Mouse (Mus musculus): Measurements from ENCODE around the gene Anapc15.
A peak's percentile ranks its signal among the peaks of the same experiment; 100 is the strongest.

Gene Anapc15

DNA sequence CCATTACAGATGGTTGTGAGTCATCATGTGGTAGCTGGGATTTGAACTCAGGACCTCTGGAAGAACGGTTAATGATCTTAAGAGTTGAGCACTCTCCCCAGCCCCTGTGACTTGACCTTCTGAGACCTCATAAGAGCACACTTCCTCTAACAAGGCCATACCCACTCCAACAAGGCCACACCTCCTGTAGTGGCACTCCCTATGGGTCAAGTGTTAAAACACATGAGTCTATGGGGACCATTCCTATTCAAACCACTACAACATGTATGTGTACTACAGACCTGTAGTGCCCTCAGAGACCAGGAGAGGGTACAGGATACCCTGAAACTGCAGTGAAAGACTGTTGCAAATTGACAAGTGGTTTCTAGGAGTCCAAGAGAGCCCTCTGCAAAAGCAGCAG is 15.6 kb upstream of the Anapc15 start:
- no peak for DNase-seq (ENCODE audit: low spot score in 2 of 2)

DNA sequence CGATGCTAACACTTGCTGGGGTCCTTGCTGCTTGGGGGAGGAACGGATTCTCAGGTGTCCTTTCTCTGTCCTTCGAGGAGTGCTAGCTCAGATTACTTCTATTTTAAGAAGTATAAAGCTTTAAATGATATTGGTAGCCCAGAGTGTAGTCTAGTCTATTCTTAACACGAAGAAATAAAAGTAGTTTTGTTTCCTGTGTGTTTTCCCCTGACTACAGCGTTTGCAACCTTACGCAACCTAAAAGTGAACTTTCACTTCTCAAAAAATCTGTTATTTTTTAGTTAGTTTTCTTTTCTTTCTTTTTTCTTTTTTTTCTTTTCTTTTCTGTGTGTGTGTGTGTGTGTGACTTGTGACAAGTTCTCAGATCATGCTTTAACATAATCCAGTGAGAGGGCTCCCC is 11.8 kb upstream of the Anapc15 start:
- no peak for DNase-seq (ENCODE audit: low spot score in 2 of 2)

DNA sequence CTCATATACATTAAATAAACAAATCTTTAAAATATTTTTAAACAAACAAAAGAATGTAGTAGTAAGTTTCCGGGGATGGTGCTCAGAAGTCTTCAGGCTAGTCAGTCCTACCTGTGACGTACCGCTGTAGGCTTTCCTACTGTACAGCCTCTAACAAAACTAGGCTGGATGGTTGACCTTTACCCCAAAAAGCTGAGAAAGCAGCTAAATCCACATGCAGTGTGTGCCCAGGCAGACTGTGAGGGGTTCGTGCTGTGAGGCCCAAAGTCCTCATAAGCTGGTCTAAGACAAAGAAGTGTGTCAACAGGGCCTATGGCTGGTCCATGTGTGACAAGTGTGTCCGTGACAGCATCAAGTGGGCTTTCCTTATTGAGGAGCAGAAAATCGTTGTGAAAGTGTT is 10.7 kb upstream of the Anapc15 start:
- DNase-seq (ENCODE audit: low spot score in 2 of 2): no peak

DNA sequence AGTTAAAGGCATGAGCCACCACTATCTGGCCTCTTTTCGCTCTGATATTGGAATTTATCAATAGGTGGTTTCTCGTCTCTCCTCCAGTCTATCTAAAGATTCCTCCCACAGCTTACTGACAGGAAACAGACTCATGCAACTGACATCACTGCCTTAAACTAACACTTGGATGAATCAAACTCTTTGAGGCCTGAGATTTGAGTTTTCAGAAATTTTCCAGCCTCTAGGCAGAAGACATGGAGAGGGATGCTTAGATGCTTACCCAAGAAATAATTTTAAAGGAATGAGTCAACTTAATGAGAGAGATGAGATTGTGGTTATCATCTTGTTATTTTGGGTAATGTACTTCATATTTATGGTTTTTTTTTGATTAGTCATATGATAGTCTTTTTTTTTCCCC is 9.7 kb upstream of the Anapc15 start:
- DNase-seq (ENCODE audit: low spot score in 2 of 2): no peak

DNA sequence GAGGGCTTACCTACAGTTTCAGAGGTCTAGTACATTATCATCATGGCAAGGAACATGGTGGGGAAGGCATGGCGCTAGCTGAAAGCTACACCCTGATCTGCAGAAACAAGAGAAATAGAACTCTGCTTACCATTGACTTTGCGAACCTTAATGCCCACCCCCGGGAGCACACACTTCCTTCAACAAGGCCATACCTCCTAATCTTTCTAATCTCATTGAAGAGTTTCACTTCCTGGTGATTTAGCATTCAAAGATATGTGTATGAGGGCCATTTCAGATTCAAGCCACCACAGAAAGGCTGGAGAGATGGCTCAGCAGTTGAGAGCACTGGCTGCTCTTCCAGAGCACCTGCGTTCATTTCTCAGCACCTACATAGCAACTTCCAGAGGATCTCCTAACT is 6.4 kb upstream of the Anapc15 start, which contains the start of gene Folr2:
Gene Folr2, minus strand, starts transcription at position 101 of the 400 bp plus-strand sequence.
- DNase-seq (ENCODE audit: low spot score in 2 of 2): no peak

DNA sequence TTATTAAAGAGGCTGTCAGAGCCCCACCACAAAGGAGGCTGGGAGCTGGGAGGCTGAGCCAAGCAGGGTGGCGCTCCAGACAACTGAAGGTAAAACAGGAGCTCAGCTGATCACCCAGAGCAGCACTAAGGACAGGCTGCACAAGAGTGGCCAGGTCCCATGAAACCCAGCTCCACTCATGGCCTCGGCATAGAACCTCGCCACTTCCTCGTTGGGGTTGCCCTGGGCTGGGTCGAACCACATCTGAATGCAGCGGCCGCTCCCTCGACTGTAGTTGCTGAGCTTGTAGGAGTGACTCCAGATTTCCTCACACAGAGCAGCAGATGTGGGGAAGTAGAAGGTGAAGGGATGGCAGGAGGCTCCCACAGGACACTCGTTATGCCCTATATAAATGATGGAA is 5.2 kb upstream of the Anapc15 start:
- DNase-seq (ENCODE audit: low spot score in 2 of 2): no peak

DNA sequence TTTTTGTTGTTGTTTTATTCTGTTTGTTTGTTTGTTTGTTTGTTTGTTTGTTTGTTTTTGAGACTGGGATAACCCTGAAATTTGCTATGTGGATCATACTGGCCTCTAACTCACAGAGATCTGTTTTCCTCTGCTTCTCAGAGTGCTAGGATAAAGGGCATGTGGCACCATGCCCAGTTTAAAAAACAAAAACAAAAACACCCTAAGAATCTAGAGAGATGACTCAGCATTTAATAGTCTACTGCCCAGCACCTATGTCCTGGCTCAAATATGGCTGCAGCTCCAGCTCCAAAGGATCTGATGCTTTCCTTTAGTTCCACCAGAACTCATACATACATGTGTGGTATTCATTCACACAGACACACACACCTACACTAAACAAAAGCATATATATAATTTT is 2.5 kb upstream of the Anapc15 start:
- DNase-seq (ENCODE audit: low spot score in 2 of 2): no peak

DNA sequence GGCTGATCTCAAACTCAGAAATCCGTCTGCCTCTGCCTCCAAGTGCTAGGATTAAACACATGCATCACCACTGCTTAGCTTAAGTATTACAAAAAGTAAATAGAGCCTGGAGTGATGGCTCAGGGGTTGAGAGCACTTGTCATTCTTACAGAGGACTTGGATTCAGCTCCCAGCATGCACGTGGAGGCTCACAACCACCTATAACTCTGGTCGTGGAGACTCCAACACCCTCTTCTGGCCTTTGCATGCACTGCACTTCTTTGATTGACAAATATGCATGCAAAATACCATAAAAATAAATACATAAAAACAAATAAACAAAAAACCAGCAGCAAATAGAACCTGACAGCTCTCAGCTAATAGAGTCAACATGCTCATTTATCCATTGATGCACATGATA is 1.2 kb upstream of the Anapc15 start:
- DNase-seq (ENCODE audit: low spot score in 2 of 2): no peak

DNA sequence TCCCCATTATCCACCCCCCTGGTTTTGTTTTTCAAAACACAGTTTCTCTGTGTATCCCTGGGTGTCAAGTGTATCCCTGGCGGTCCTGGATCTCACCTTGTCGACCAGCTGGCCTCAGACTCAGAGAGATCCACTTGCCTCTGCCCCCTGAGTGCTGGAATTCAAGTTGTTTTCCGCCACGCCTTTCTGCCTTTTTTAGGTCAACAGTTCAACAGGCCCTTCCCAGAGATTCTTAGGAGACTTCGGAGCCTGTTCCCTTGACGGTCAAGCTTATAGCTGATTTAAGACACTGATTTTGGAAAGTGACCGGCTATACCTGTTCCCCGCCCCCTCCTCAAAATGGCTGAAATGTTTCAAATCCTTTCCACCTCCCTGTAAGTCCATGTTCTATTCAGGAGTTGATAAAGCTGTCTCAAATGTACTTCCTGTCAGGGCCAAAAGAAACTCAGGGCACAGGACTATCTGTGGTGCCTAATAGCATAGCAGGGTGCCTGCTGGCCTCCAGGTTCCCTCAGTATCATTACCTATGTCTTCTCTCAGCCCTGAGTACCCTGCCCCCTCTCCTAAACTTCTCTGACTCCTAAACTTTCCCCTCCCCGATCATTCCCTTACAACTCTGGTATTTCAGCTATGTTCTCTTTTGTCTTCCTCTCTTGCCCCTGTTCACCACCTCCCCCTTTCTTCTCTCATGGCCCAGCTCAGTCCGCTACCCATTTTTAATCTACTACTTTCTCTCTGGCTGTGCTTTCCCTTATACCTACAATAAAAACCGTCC is 3.2 kb downstream of the Anapc15 start:
- DNase-seq (ENCODE audit: low spot score in 2 of 2): no peak

DNA sequence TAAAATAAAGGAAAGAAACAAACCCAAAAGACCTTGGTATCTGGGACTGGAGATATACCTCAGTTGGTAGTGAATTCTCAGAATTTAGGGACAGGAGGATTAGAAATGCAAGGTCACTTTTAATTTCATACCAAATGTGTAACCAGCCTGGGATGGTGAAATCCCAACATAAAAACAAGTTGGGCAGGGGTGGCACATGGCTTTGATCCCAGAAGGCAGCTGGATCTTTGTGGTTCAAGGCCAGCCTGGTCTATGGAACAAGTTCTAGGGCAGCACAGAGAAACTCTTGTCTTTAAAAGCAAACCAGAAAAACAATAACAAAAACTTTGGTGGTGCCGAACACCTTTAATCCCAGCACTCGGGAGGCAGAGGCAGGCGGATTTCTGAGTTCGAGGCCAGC is 4.0 kb downstream of the Anapc15 start:
- DNase-seq (ENCODE audit: low spot score in 2 of 2): no peak

DNA sequence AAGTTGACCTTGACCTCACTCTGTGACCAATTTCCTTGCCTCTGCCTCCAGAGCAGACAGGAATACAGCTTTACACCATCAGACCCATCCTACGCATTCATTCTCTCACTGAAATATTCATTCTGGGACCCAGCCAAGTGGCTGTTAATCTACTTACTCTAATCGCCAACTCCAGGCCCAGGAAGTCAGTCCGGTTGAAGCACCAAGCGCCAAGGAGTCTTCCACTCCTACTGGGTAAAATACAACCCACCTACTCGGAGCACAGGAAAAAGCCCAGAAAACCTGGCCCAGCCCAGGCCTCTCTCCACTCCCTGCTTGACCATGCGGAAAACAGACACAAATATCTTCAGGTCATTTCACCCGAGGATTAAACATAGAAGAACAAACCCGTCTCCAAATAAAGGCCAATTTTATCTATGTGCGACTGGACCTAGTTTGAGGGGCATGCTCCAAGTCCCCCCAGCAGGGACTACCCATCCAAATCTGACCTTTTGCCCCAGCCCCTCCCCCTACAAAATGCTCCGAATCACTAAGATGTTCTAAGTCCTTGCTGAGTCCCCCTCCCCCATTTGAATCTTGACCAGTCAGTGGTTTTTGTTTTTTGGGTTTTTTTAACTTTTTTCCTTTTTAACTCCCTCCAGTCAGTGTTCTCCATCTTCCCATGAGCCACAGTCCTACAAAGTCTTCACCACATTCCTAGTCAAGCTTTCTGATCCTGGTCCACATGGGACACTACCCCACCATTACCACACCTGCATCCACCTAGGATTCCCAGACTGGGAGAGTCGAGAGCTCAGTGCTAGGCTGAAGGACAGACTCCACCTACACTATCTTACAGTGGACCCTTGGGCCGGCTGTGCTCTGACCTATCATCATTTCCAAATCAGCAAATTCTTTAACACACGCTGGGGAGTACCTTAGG is 5.0 kb downstream of the Anapc15 start:
- DNase-seq (ENCODE audit: low spot score in 2 of 2): no peak

DNA sequence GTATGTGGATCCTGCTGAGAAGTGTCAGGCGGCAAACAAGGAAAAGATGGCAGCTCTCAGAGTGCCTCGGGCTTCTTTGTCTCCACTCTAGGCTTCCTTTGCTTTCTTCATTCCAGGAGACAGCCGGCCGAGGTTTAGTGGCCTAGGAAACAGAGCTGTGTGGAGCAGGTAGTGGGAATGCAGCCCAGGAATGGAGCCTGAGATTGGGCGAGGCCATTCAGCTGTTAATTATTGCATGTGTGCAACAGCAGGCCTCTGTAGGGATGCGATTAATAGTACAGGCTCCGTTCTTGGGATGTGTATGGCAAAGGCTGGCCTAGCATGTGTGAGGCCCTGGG is 5.6 kb downstream of the Anapc15 start:
- DNase-seq (ENCODE audit: low spot score in 2 of 2): no peak

DNA sequence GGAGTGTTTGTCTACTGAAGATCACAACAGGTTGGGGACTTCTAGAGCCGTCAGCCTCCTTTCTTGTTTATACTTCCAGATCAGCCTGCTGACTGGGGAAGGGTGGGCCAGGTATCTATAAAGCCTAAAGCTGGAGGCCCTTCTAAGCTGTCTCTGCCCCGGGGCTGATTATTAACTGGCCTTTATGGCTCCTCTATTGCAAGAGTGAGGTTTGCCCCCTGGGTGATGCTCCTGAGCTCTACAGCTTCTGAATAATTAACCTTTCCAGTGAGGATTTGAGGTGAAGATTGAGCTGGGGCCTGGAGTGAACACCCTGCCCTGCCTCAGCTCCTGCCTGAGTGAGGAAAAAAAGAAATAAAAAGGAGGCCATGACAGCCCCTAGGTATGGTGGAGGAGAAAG is 7.1 kb downstream of the Anapc15 start, which contains the start of gene Folr1:
Gene Folr1, minus strand, starts transcription at position 160 of the 400 bp plus-strand sequence.
- DNase-seq (ENCODE audit: low spot score in 2 of 2): no peak

DNA sequence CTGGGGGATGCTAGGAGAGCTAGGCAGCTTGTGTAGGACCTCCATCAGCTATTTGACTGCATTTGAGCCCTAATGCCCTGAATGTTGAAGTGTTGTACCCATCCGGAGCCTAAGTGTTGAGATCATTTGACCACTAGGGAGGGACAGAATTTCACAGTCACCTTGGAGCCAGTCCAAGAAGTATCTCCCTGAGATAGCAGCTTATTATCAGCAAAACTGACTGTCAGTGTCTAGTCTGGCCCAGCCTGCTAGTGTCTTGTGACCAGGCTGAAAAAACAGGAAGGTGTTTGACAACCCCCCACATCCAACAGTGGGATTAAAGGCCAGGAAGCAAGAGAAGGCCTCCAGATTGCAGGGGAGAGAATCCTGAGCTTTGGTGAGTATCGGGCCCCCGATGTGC is 7.8 kb downstream of the Anapc15 start:
- no peak for DNase-seq (ENCODE audit: low spot score in 2 of 2)

DNA sequence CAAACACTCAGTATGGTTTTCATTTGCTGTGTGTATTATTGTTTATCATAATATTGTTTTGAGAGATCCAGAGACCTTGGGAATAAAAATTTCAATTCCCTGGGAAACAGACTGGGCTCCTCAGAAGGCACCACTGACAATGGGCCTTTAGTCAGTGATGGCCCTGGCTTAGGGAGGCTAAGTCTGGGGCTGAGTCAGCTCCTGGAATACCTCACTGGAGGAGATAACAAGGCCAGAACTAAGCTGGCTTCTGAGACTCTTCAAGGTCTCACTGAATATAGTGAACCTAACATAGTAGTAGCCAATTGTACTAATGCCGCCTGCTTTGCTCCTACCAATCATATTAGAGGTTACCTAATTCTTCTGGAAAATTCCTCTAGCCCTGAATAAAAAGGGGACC is 12.5 kb downstream of the Anapc15 start:
- DNase-seq (ENCODE audit: low spot score in 2 of 2): no peak

DNA sequence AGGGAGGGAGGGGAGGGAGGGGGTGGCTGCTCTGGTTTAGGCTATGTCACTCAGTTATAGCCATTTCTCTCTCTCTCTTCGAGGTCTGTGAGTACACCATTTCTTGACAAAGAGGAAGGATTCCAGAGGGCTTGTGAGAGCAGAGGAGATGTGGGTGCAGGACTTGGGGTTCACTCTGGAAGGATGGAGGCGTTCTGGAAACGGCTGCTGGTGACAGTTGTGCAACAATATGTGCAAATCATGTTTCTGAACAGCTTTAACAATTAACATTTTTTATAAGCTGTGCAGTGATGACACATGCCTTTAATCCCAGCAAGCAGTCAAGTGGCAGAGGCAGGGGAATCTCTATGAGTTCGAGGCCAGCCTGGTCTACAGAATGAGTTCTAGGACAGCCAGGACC is 17.3 kb downstream of the Anapc15 start:
- DNase-seq (ENCODE audit: low spot score in 2 of 2): no peak

DNA sequence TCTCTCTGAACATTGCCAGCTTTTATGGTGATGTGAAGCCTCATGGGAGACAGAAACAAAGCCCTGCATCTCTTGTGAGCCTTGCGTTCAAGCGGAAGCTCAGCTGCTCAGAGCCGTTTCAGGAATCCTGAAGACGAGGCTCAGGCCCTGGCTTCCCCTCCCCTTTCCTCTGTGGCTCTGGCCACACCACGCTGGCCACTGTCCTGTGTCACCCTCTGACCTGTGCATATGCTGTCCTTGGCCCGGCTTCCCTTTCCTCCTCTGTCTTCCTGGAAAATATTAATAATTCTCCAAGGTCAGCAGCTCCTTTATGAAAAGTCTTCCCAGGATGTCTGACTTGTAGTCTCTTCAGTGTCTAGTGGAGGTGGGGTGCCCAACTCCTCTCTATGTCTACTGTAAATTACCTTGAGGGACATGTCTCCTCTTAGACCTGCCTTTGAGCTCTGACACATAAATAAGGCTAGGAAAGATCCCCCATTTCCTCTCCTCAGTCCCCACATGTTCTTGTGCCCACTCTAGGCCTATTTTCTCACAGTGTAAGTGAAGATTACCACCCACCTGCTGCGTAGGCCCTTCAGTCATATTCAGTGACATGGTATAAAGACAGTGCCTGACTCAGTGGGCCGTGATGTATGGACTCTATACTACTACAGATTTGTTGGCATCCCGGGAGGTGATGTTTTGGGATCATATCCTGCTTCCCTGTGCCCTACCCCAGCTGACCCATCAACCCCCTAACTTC is 19.1 kb downstream of the Anapc15 start:
- DNase-seq (ENCODE audit: low spot score in 2 of 2): peak; percentile 30 to 44

DNA sequence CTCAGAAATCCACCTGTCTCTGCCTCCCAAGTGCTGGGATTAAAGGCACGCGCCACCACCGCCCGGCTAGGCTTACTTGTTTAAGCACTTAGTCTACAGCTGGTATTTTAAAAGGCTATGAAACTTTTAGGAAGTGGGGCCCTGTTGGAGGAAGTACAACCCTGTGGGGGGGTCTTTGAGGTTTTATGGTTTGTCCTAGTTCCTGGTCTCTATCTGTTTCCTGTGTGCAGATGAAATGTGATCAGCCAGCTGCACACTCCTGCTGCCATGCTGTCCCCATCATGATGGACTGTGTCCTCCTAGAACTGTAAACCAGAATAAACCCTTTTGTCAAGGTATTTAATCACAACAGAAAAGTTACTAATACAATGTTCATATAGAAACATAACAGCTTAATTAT is 20.6 kb downstream of the Anapc15 start:
- DNase-seq (ENCODE audit: low spot score in 2 of 2): no peak

DNA sequence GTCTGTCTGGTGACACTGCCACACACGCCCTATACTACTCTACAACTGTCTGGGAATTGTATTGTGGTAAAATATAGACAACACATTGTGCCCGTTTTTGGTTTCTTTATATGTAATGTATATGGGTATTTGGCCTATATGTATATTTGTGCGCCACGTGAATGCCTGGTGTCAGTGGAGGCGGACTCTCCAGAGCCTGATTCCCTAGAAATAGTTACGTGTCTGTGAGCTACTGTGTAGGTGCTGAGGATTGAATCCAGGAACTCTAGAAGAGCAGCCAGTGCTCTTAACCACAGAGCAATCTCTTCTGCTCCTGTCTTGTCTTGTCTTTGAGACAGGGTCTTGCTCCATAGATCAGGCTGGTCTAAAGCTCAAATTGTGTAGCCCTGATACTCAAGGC is 22.8 kb downstream of the Anapc15 start:
- DNase-seq (ENCODE audit: low spot score in 2 of 2): no peak

DNA sequence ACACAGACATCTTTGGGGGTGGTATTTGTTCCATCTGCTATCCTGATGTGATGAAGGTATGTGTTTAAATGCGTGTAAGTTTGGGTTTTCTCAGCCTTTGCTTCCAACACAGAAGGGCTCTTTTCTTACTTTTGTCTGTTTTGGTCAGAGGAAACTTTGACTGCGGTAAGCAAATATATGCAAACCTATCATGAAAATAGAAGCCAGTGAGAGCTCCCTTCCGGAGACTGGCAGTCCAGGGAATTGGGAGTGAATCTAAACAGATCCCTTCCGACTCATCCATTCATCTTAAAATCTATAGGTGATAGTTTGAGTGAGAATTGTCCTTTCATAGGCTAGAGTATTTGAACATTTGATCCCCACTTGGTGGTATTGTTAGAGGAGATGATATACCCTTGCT is 24.9 kb downstream of the Anapc15 start:
- no peak for DNase-seq (ENCODE audit: low spot score in 2 of 2)

DNA sequence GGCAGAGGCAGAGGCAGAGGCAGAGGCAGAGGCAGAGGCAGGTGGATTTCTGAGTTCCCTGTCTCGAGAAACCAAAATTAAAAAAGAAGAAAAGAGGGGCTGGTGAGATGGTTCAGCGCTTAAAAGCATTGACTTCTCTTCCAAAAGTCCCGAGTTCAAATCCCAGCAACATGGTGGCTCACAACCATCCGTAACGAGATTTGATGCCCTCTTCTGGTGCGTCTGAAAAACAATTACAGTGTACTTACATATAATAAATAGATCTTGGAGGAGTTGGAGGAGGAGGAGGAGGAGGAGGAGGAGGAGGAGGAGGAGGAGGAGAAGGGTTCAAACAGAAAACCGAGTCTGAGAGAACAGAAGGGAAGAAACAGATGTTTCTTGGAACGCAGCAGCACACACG is 32.2 kb downstream of the Anapc15 start:
- no peak for DNase-seq (ENCODE audit: low spot score in 2 of 2)

All from right cerebral cortex, adult 2 months (tissue).